Mouse (Mus musculus): ENCODE data around the gene Pgam2. TPM values are rescaled to one million over a fixed set of nuclear protein-coding genes. Genes with fewer than 3 reads are reported as not detected.

The Pgam2 gene
- polyA plus RNA-seq, 1 experiment from 2014 or later = 1.2 TPM

Other genes starting within 250 kb of the Pgam2 start
- not detected in 2 replicates for gene Ankrd36, start 234.0 kb downstream of the Pgam2 start, polyA plus RNA-seq (2015; fragmentation: Nextera tagmentation; extraction: Ambion mirVana)
- 185 and 188 TPM in 2 replicates for gene Mrps24, start 88.1 kb downstream of the Pgam2 start, polyA plus RNA-seq (2015; fragmentation: Nextera tagmentation; extraction: Ambion mirVana)
- 24.9 and 25.7 TPM in 2 replicates for gene Urgcp, start 41.4 kb downstream of the Pgam2 start, polyA plus RNA-seq (2015; fragmentation: Nextera tagmentation; extraction: Ambion mirVana)
- gene Dbnl, start 15.2 kb downstream of the Pgam2 start, polyA plus RNA-seq (2015; fragmentation: Nextera tagmentation; extraction: Ambion mirVana) = 133 and 136 TPM in 2 replicates
- gene Polm, start 34.3 kb upstream of the Pgam2 start, polyA plus RNA-seq (2015; fragmentation: Nextera tagmentation; extraction: Ambion mirVana) = 7.6 and 7.8 TPM in 2 replicates
- gene Aebp1, start 58.2 kb upstream of the Pgam2 start, polyA plus RNA-seq (2015; fragmentation: Nextera tagmentation; extraction: Ambion mirVana) = 5.5 and 6.0 TPM in 2 replicates
- 100 and 102 TPM in 2 replicates for gene Pold2, start 74.6 kb upstream of the Pgam2 start, polyA plus RNA-seq (2015; fragmentation: Nextera tagmentation; extraction: Ambion mirVana)
- 1.5 TPM in 1 of 2 replicates, not detected in the other for gene Myl7, start 95.0 kb upstream of the Pgam2 start, polyA plus RNA-seq (2015; fragmentation: Nextera tagmentation; extraction: Ambion mirVana)
- 4.7 and 5.8 TPM in 2 replicates for gene Gck, start 146.3 kb upstream of the Pgam2 start, polyA plus RNA-seq (2015; fragmentation: Nextera tagmentation; extraction: Ambion mirVana)
- gene Ykt6, start 152.0 kb upstream of the Pgam2 start, polyA plus RNA-seq (2015; fragmentation: Nextera tagmentation; extraction: Ambion mirVana) = 65.3 and 83.1 TPM in 2 replicates